Mouse (Mus musculus): ENCODE measurements at regions not wholly inside any gene's neighbourhood (a gene's known extent, or its start where the extent isn't known, plus 50 kb on each side); places are given as distances from the start of the nearest gene placed in this dataset.

GRCm38 (mm10) chr4:87501791-87502190, 271.5 kb upstream of the Slc24a2 start:
- Histone ChIP-seq H3K4me3 (replicated peaks; ENCODE audit: insufficient read depth, low read depth, low read length) (no peak overlapping the region), H3K4me1 (ENCODE audit: control insufficient read depth, insufficient read depth, low read length) (no peaks in the 10 kb centered on the region), H3K27ac (ENCODE audit: insufficient read depth, low read length) (no peak overlapping the region), H3K27me3 (ENCODE audit: control insufficient read depth, insufficient read depth, low read length) (no peaks in the 10 kb centered on the region)
- no peak for DNase-seq
- TF ChIP-seq POLR2A (IDR thresholded peaks at IDR 0.05; ENCODE audit: borderline replicate concordance, insufficient read depth, low read length) (no peak), CTCF (IDR thresholded peaks at IDR 0.05; ENCODE audit: borderline replicate concordance, insufficient read depth, low read depth, low read length) (no peak)
- WGBS, result 56% methylated on average over 4 of the region's 4 CpGs

- Histone ChIP-seq H3K4me3 (replicated peaks; ENCODE audit: insufficient read depth, low read depth, low read length) (no peak overlapping the region), H3K4me1 (ENCODE audit: control insufficient read depth, insufficient read depth, low read length) (no peaks in the 10 kb centered on the region), H3K27me3 (ENCODE audit: control insufficient read depth, insufficient read depth, low read length) (no peaks in the 10 kb centered on the region), H3K27ac (ENCODE audit: insufficient read depth, low read length) (no peak overlapping the region)
- TF ChIP-seq POLR2A (IDR thresholded peaks at IDR 0.05; ENCODE audit: borderline replicate concordance, insufficient read depth, low read length) (no peak), CTCF (IDR thresholded peaks at IDR 0.05; ENCODE audit: borderline replicate concordance, insufficient read depth, low read depth, low read length) (no peak)
- DNase-seq, result no peak
- 38% methylated on average over 2 of the region's 2 CpGs for WGBS
Observed at GRCm38 (mm10) chr4:87500441-87500840, 270.2 kb upstream of the Slc24a2 start.

- H3K4me1 ChIP-seq (ENCODE audit: control insufficient read depth, insufficient read depth, low read length), result no peaks in the 10 kb centered on the region
- no peak for DNase-seq
- no peak overlapping the region for H3K4me3 ChIP-seq (replicated peaks; ENCODE audit: insufficient read depth, low read depth, low read length)
- WGBS, result 95% methylated on average over 3 of the region's 3 CpGs
- TF ChIP-seq CTCF (IDR thresholded peaks at IDR 0.05; ENCODE audit: borderline replicate concordance, insufficient read depth, low read depth, low read length) (no peak), POLR2A (IDR thresholded peaks at IDR 0.05; ENCODE audit: borderline replicate concordance, insufficient read depth, low read length) (no peak)
- H3K27me3 ChIP-seq (ENCODE audit: control insufficient read depth, insufficient read depth, low read length), result no peaks in the 10 kb centered on the region
- H3K27ac ChIP-seq (ENCODE audit: insufficient read depth, low read length), result no peak overlapping the region
Observed at GRCm38 (mm10) chr4:87487798-87488197, 257.5 kb upstream of the Slc24a2 start.

DNA sequence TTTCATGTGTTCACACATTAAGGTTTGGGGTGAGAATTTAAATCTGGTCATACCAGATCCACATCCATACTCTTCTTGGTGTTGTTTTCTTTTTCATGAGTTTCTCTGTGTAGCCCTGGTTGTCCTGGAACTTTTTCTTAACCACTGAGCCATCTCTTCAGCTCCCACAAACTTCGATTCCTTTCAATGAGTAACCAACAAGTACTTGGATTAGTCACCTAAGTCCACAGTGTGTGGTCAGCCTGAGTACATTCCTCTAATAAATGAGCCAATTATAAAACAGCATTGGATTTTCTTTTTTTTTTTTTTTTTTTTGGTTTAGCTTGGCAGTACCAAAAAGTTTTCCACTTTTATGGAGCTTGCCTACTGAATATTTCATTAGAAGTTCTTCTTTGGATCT, 245.3 kb upstream of the Slc24a2 start:
- no peak for DNase-seq
- no peaks in the 10 kb centered on the region for H3K27me3 ChIP-seq (ENCODE audit: control insufficient read depth, insufficient read depth, low read length)
- WGBS, result 84% methylated on average over 1 of the region's 1 CpGs
- TF ChIP-seq POLR2A (IDR thresholded peaks at IDR 0.05; ENCODE audit: borderline replicate concordance, insufficient read depth, low read length) (no peak), CTCF (IDR thresholded peaks at IDR 0.05; ENCODE audit: borderline replicate concordance, insufficient read depth, low read depth, low read length) (no peak)
- no peak overlapping the region for H3K27ac ChIP-seq (ENCODE audit: insufficient read depth, low read length)
- no peaks in the 10 kb centered on the region for H3K4me1 ChIP-seq (ENCODE audit: control insufficient read depth, insufficient read depth, low read length)
- no peak overlapping the region for H3K4me3 ChIP-seq (replicated peaks; ENCODE audit: insufficient read depth, low read depth, low read length)

DNA sequence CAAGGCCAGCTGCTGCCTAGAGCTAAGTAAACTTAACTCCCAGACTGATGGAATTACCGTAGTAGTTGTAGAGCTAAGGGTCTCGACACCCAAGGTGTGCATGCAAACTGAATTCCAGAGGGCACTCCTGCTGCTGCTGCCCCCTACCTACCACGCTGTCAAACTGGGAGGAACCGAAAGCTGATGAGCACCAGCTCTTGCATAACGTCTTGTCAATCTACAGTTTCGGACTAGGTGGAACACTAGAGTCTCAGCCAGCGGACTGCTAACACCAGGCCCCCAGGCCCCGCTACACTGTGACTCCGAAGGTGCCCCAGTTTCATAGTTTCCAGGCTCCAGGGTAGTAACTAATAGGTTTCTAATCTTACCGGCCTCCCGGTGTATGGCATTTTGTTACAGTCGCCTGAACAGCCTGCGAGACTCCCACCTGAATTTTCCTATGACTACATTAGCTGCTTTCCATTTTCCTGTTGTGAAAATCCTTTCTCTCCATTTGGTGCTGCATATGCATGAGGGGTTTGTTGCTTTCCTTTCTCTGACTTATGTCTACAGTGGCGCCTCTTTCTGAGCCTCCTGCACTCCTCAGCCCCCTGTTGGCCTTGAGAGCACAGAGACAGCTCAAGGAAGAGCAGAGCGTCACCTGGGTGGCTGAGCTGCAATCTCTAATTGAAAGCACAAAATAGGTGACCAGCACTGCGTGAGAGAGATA, 243.2 kb upstream of the Slc24a2 start:
- WGBS, result 94% methylated on average over 16 of the region's 16 CpGs
- DNase-seq, result no peak
- TF ChIP-seq POLR2A (IDR thresholded peaks at IDR 0.05; ENCODE audit: borderline replicate concordance, insufficient read depth, low read length), result no peak
- no peak for TF ChIP-seq CTCF (IDR thresholded peaks at IDR 0.05; ENCODE audit: borderline replicate concordance, insufficient read depth, low read depth, low read length)
- Histone ChIP-seq H3K4me1 (ENCODE audit: control insufficient read depth, insufficient read depth, low read length) (no peaks in the 10 kb centered on the region), H3K27me3 (ENCODE audit: control insufficient read depth, insufficient read depth, low read length) (no peaks in the 10 kb centered on the region), H3K4me3 (replicated peaks; ENCODE audit: insufficient read depth, low read depth, low read length) (no peak overlapping the region), H3K27ac (ENCODE audit: insufficient read depth, low read length) (no peak overlapping the region)

DNA sequence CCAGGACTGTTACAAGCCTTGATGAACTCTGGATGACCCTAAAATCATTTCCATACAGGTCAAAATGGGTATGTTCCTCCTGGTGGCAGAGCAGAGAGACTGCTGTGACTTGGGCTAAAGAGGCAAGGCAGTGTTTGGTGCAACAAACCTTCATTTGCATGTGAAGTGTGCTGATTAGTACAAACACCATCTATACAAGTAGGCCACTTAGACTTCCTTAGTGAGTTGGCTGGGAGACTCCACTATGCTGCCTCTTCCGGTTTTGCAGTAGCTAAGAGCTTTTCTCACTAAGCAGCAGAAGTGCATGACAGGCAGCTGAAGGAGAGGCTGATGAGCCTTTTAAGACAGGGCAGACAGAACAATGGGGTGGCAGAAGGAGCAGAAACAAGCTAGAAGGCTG, 242.5 kb upstream of the Slc24a2 start:
- Histone ChIP-seq H3K4me3 (replicated peaks; ENCODE audit: insufficient read depth, low read depth, low read length) (no peak overlapping the region), H3K4me1 (ENCODE audit: control insufficient read depth, insufficient read depth, low read length) (no peaks in the 10 kb centered on the region), H3K27ac (ENCODE audit: insufficient read depth, low read length) (no peak overlapping the region), H3K27me3 (ENCODE audit: control insufficient read depth, insufficient read depth, low read length) (no peaks in the 10 kb centered on the region)
- WGBS, result 71% methylated on average over 1 of the region's 1 CpGs
- TF ChIP-seq CTCF (IDR thresholded peaks at IDR 0.05; ENCODE audit: borderline replicate concordance, insufficient read depth, low read depth, low read length), result no peak
- TF ChIP-seq POLR2A (IDR thresholded peaks at IDR 0.05; ENCODE audit: borderline replicate concordance, insufficient read depth, low read length), result no peak
- DNase-seq, result no peak

GRCm38 (mm10) chr4:87471385-87471784, 241.1 kb upstream of the Slc24a2 start:
- H3K27ac ChIP-seq (ENCODE audit: insufficient read depth, low read length), result no peak overlapping the region
- no peak overlapping the region for H3K4me3 ChIP-seq (replicated peaks; ENCODE audit: insufficient read depth, low read depth, low read length)
- WGBS, result 43% methylated on average over 5 of the region's 5 CpGs
- H3K27me3 ChIP-seq (ENCODE audit: control insufficient read depth, insufficient read depth, low read length), result no peaks in the 10 kb centered on the region
- no peak for TF ChIP-seq CTCF (IDR thresholded peaks at IDR 0.05; ENCODE audit: borderline replicate concordance, insufficient read depth, low read depth, low read length)
- no peak for TF ChIP-seq POLR2A (IDR thresholded peaks at IDR 0.05; ENCODE audit: borderline replicate concordance, insufficient read depth, low read length)
- no peak for DNase-seq
- H3K4me1 ChIP-seq (ENCODE audit: control insufficient read depth, insufficient read depth, low read length), result no peaks in the 10 kb centered on the region

- Histone ChIP-seq H3K4me1 (ENCODE audit: control insufficient read depth, insufficient read depth, low read length) (no peaks in the 10 kb centered on the region), H3K27me3 (ENCODE audit: control insufficient read depth, insufficient read depth, low read length) (no peaks in the 10 kb centered on the region), H3K27ac (ENCODE audit: insufficient read depth, low read length) (no peak overlapping the region), H3K4me3 (replicated peaks; ENCODE audit: insufficient read depth, low read depth, low read length) (no peak overlapping the region)
- DNase-seq, result no peak
- TF ChIP-seq CTCF (IDR thresholded peaks at IDR 0.05; ENCODE audit: borderline replicate concordance, insufficient read depth, low read depth, low read length), result no peak
- no peak for TF ChIP-seq POLR2A (IDR thresholded peaks at IDR 0.05; ENCODE audit: borderline replicate concordance, insufficient read depth, low read length)
Observed at GRCm38 (mm10) chr4:87467600-87467999, 237.3 kb upstream of the Slc24a2 start.

Measured in cerebellum, adult 2 months (tissue).